8 mouse cellular contexts compared by ENCODE assay signal in genomic region chr19:58903899-58904327, GRCm38 (mm10). TPM values are rescaled to one million over a fixed set of nuclear protein-coding genes. Genes with fewer than 3 reads are reported as not detected.
A peak's percentile ranks its signal among the peaks of the same experiment; 100 is the strongest.
DNase-seq lines count a peak whose midpoint lies in the region; ATAC-seq and TF ChIP-seq lines count a peak whose summit lies in the region.

No protein-coding gene starts in this region.

- no peaks in the 10 kb centered on the region for H3K9me3 ChIP-seq in G1E (replicated peaks)
- no peaks in the 10 kb centered on the region for H3K9me3 ChIP-seq in lung, embryonic 16.5 days (ENCODE audit: control insufficient read depth, low read length)

- H3K4me3 ChIP-seq in G1E (ENCODE audit: low read depth, low read length) = no peak overlapping the region
- peak overlapping the region; percentile 31 for H3K4me3 ChIP-seq in lung, embryonic 16.5 days (ENCODE audit: low read length)

- H3K36me3 ChIP-seq in G1E (replicated peaks) = no peaks in the 10 kb centered on the region
- no peaks in the 10 kb centered on the region for H3K36me3 ChIP-seq in lung, embryonic 16.5 days (ENCODE audit: control insufficient read depth, insufficient read depth, low read length)

- DNase-seq in G1E (ENCODE audit: low spot score) = no peak
- peak; percentile 82 to 91 for DNase-seq in cerebellum, adult 18-20 months
- DNase-seq in forelimb bud, embryonic 11.5 days (ENCODE audit: low read depth, low spot score) = peak; percentile 83
- DNase-seq in layer of hippocampus, adult 8-10 months (ENCODE audit: low spot score in 2 of 2) = peak; percentile 63 to 90
- peak; percentile 79 for DNase-seq in ovary, postnatal 36 days (ENCODE audit: low spot score)
- DNase-seq in thymus, postnatal 14 days = peak; percentile 74

- H3K9ac ChIP-seq in lung, embryonic 16.5 days (ENCODE audit: low read length) = no peak overlapping the region

- peaks cover 8% of the 10 kb centered on the region; the same call in 1 of the 2 replicates for H3K27me3 ChIP-seq in G1E (ENCODE audit: insufficient read depth, low read length)
- no peaks in the 10 kb centered on the region for H3K27me3 ChIP-seq in lung, embryonic 16.5 days (ENCODE audit: control insufficient read depth, insufficient read depth, low read depth, low read length)

- 0% methylated on average over 11 of the region's 11 CpGs for WGBS in lung, embryonic 16.5 days

- H3K4me1 ChIP-seq in G1E (ENCODE audit: insufficient read depth, low read depth, low read length) = no peaks in the 10 kb centered on the region
- peaks cover 8% of the 10 kb centered on the region for H3K4me1 ChIP-seq in lung, embryonic 16.5 days (replicated peaks; ENCODE audit: control insufficient read depth, insufficient read depth, low read length)

- TF ChIP-seq CTCF in G1E (IDR thresholded peaks at IDR 0.05; ENCODE audit: low read depth, low read length) = peak; percentile 96

- H3K4me2 ChIP-seq in lung, embryonic 16.5 days (ENCODE audit: low read depth, low read length) = peak overlapping the region; percentile 56

- ATAC-seq in G1E (ENCODE audit: extremely low read depth, insufficient number of reproducible peaks, low FRiP score, poor library complexity, severe bottlenecking) = no peak
- peak; percentile 56 to 75 for ATAC-seq in hematopoietic stem cell, adult 5-6 weeks (replicated peaks in 1 of 2; ENCODE audit: insufficient read depth in 1 of 2, low FRiP score in 2 of 2, low TSS enrichment in 1 of 2, low read depth in 1 of 2, poor library complexity in 2 of 2, severe bottlenecking in 2 of 2)
- peak; percentile 95 for ATAC-seq in lung, embryonic 16.5 days (ENCODE audit: low read depth)

- peak overlapping the region; percentile 31 for H3K27ac ChIP-seq in lung, embryonic 16.5 days (ENCODE audit: low read length)

RNA-seq across cellular contexts. Expression of gene Eno4, which starts 39.3 kb away (rescaled TPM):
- total RNA-seq in G1E (2014; fragmentation: Nextera tagmentation) (not detected in 2 replicates), G1E (2017) (0.05 and 0.23 TPM in 2 replicates)
- polyA plus RNA-seq in G1E (2012) = 0.11 TPM in 2 replicates
- not detected in 2 replicates for total RNA-seq in hematopoietic stem cell, adult 5-6 weeks (2017)
- total RNA-seq in layer of hippocampus, adult 8-10 months (2022) = 1 to 10 TPM; 1.8 to 2.2 (median 1.9) TPM
- 2.1 and 2.7 TPM in 2 replicates for polyA plus RNA-seq in lung, embryonic 16.5 days (2015; fragmentation: Nextera tagmentation; extraction: Ambion mirVana)

RNA-seq across cellular contexts. Expression of gene Hspa12a, which starts 39.5 kb away (rescaled TPM):
- total RNA-seq in G1E (2014; fragmentation: Nextera tagmentation) = not detected in 2 replicates
- 0.58 and 1.3 TPM in 2 replicates for total RNA-seq in G1E (2017)
- polyA plus RNA-seq in G1E (2012) = not detected in 2 replicates
- total RNA-seq in hematopoietic stem cell, adult 5-6 weeks (2017) = not detected in 2 replicates
- 100 to 1,000 TPM; 203 to 270 (median 244) TPM for total RNA-seq in layer of hippocampus, adult 8-10 months (2022)
- 5.5 and 6.0 TPM in 2 replicates for polyA plus RNA-seq in lung, embryonic 16.5 days (2015; fragmentation: Nextera tagmentation; extraction: Ambion mirVana)

Comparison
In these comparisons a context has a peak if more than half of its experiments do, and no peak if none do; other contexts are left out.
1. RNA of gene Hspa12a, which starts 39.5 kb away (total RNA-seq): 203 to 270 TPM in layer of hippocampus, adult 8-10 months; 0.58 to 1.3 TPM in G1E and not detected in hematopoietic stem cell, adult 5-6 weeks; every median in the first group is over 10 times any median in the second.